Mouse (Mus musculus): ENCODE measurements around the gene Hoxa1. TPM values are rescaled to one million over a fixed set of nuclear protein-coding genes. Genes with fewer than 3 reads are reported as not detected.

Hoxa1 gene
- polyA plus RNA-seq, 1 experiment from 2014 or later = 0.77 TPM

GRCm38 (mm10) chr6:52111846-52112245 lies 46.3 kb downstream of the Hoxa1 start:
- Histone ChIP-seq H3K4me2 (replicated peaks) (no peak overlapping the region), H3K27me3 (0 out of 2 replicates have a peak, but pooled peaks cover 6% of the 10 kb centered on the region)

GRCm38 (mm10) chr6:52107400-52107799 lies 50.7 kb downstream of the Hoxa1 start:
- WGBS = 91% methylated on average over 3 of the region's 3 CpGs

More at GRCm38 (mm10) chr6:52111846-52112245, 46.3 kb downstream of the Hoxa1 start:
- WGBS = 70% methylated on average over 4 of the region's 4 CpGs
- ATAC-seq (ENCODE audit: insufficient number of reproducible peaks, insufficient read depth, low FRiP score, low TSS enrichment) = no peak
- no peaks in the 10 kb centered on the region for H3K36me3 ChIP-seq
- no peak overlapping the region for H3K4me3 ChIP-seq
- H3K4me1 ChIP-seq = peaks cover 16% of the 10 kb centered on the region; the same call in 1 of the 2 replicates
- H3K9ac ChIP-seq = no peak overlapping the region
- no peaks in the 10 kb centered on the region for H3K9me3 ChIP-seq
- no peak overlapping the region for H3K27ac ChIP-seq

GRCm38 (mm10) chr6:52106716-52107115 lies 51.4 kb downstream of the Hoxa1 start:
- 0 out of 2 replicates have a peak, but pooled peaks cover 6% of the 10 kb centered on the region for H3K27me3 ChIP-seq
- no peak overlapping the region for H3K27ac ChIP-seq
- WGBS = 52% methylated on average over 3 of the region's 3 CpGs
- H3K9me3 ChIP-seq = no peaks in the 10 kb centered on the region
- H3K4me3 ChIP-seq = no peak overlapping the region
- no peaks in the 10 kb centered on the region for H3K36me3 ChIP-seq
- H3K4me1 ChIP-seq = peaks cover 3% of the 10 kb centered on the region; the same call in 1 of the 2 replicates
- no peak overlapping the region for H3K9ac ChIP-seq
- no peak for ATAC-seq (ENCODE audit: insufficient number of reproducible peaks, insufficient read depth, low FRiP score, low TSS enrichment)
- H3K4me2 ChIP-seq (replicated peaks) = no peak overlapping the region

More at GRCm38 (mm10) chr6:52107400-52107799, 50.7 kb downstream of the Hoxa1 start:
- Histone ChIP-seq H3K4me3 (no peak overlapping the region), H3K4me2 (replicated peaks) (no peak overlapping the region), H3K4me1 (peaks cover 3% of the 10 kb centered on the region; the same call in 1 of the 2 replicates), H3K9ac (no peak overlapping the region), H3K27ac (no peak overlapping the region), H3K9me3 (no peaks in the 10 kb centered on the region), H3K27me3 (0 out of 2 replicates have a peak, but pooled peaks cover 6% of the 10 kb centered on the region), H3K36me3 (no peaks in the 10 kb centered on the region)
- no peak for ATAC-seq (ENCODE audit: insufficient number of reproducible peaks, insufficient read depth, low FRiP score, low TSS enrichment)

- ATAC-seq (ENCODE audit: insufficient number of reproducible peaks, insufficient read depth, low FRiP score, low TSS enrichment) = no peak
- no peaks in the 10 kb centered on the region for H3K9me3 ChIP-seq
Observed at GRCm38 (mm10) chr6:52106178-52106577, 51.9 kb downstream of the Hoxa1 start.

More at GRCm38 (mm10) chr6:52106178-52106577, 51.9 kb downstream of the Hoxa1 start:
- WGBS = 47% methylated on average over 3 of the region's 3 CpGs
- no peak overlapping the region for H3K9ac ChIP-seq
- no peaks in the 10 kb centered on the region for H3K36me3 ChIP-seq
- H3K4me1 ChIP-seq = peaks cover 3% of the 10 kb centered on the region; the same call in 1 of the 2 replicates
- H3K4me3 ChIP-seq = no peak overlapping the region
- H3K4me2 ChIP-seq (replicated peaks) = no peak overlapping the region
- 0 out of 2 replicates have a peak, but pooled peaks cover 6% of the 10 kb centered on the region for H3K27me3 ChIP-seq
- no peak overlapping the region for H3K27ac ChIP-seq

Other genes starting within 250 kb of the Hoxa1 start
- gene Skap2, start 145.8 kb downstream of the Hoxa1 start, polyA plus RNA-seq (2016; fragmentation: Nextera tagmentation; extraction: Ambion mirVana) = 7.9 and 9.2 TPM in 2 replicates
- 15.1 and 18.2 TPM in 2 replicates for gene Hoxa2, start 6.5 kb upstream of the Hoxa1 start, polyA plus RNA-seq (2016; fragmentation: Nextera tagmentation; extraction: Ambion mirVana)
- gene 5730596B20Rik, start 19.2 kb upstream of the Hoxa1 start, polyA plus RNA-seq (2016; fragmentation: Nextera tagmentation; extraction: Ambion mirVana) = 0.17 and 0.35 TPM in 2 replicates
- 0.14 TPM in 1 of 2 replicates, not detected in the other for gene Hoxa4, start 33.4 kb upstream of the Hoxa1 start, polyA plus RNA-seq (2016; fragmentation: Nextera tagmentation; extraction: Ambion mirVana)
- gene Hoxa5, start 46.3 kb upstream of the Hoxa1 start, polyA plus RNA-seq (2016; fragmentation: Nextera tagmentation; extraction: Ambion mirVana) = 0.33 and 0.34 TPM in 2 replicates
- gene Hoxa6, start 50.4 kb upstream of the Hoxa1 start, polyA plus RNA-seq (2016; fragmentation: Nextera tagmentation; extraction: Ambion mirVana) = not detected in 2 replicates
- 0.70 and 1.2 TPM in 2 replicates for gene Hoxa3, start 55.0 kb upstream of the Hoxa1 start, polyA plus RNA-seq (2016; fragmentation: Nextera tagmentation; extraction: Ambion mirVana)
- not detected in 2 replicates for gene Gm28308, start 55.0 kb upstream of the Hoxa1 start, polyA plus RNA-seq (2016; fragmentation: Nextera tagmentation; extraction: Ambion mirVana)
- 0.20 TPM in 1 of 2 replicates, not detected in the other for gene Hoxa7, start 63.5 kb upstream of the Hoxa1 start, polyA plus RNA-seq (2016; fragmentation: Nextera tagmentation; extraction: Ambion mirVana)
- not detected in 2 replicates for gene Hoxa9, start 72.8 kb upstream of the Hoxa1 start, polyA plus RNA-seq (2016; fragmentation: Nextera tagmentation; extraction: Ambion mirVana)
- 0.13 TPM in 1 of 2 replicates, not detected in the other for gene Hoxa10, start 82.5 kb upstream of the Hoxa1 start, polyA plus RNA-seq (2016; fragmentation: Nextera tagmentation; extraction: Ambion mirVana)
- gene Hoxa11, start 87.5 kb upstream of the Hoxa1 start, polyA plus RNA-seq (2016; fragmentation: Nextera tagmentation; extraction: Ambion mirVana) = 0.08 TPM in 1 of 2 replicates, not detected in the other
- not detected in 2 replicates for gene Hoxa13, start 102.6 kb upstream of the Hoxa1 start, polyA plus RNA-seq (2016; fragmentation: Nextera tagmentation; extraction: Ambion mirVana)
- gene Evx1, start 155.2 kb upstream of the Hoxa1 start, polyA plus RNA-seq (2016; fragmentation: Nextera tagmentation; extraction: Ambion mirVana) = 0.20 and 0.47 TPM in 2 replicates